Mouse (Mus musculus) MEL (cell line): ENCODE data around the gene Trpv4. TPM values are rescaled to one million over a fixed set of nuclear protein-coding genes. Genes with fewer than 3 reads are reported as not detected.

Experiments
- DNase-seq: peaks from one replicate; pipeline ENCODE4 v3.0.0; 2011; ENCODE audit warnings: low read depth, low spot score
- H3K27ac ChIP-seq: 2 replicates; pipeline ENCODE4 v1.5.1; 2012; ENCODE audit warnings: low read depth, mild to moderate bottlenecking, control low read depth, low read length, moderate library complexity; ENCODE audit not compliant: control insufficient read depth
- H3K27me3 ChIP-seq, 2 experiments: fragments of 150-350 bp in 1 of 2; sonication (generic) in 1 of 2; 2 replicates each; pipeline ENCODE4 v1.6.1; 2012; ENCODE audit warnings: low read length in 2 of 2, mild to moderate bottlenecking in 2 of 2, improper control_type of control experiment in 1 of 2, moderate library complexity in 1 of 2; ENCODE audit not compliant: insufficient read depth in 2 of 2, control insufficient read depth in 1 of 2
- H3K36me3 ChIP-seq, 2 experiments: 2 replicates each; pipeline ENCODE4 v1.6.1; 2012 to 2014; ENCODE audit warnings: low read length in 2 of 2, improper control_type of control experiment in 1 of 2, inconsistent platforms in 1 of 2, mild to moderate bottlenecking in 1 of 2; ENCODE audit not compliant: insufficient read depth in 2 of 2, control insufficient read depth in 1 of 2
- H3K4me1 ChIP-seq, 2 experiments: fragments of 150-350 bp in 1 of 2; sonication (generic) in 1 of 2; 2 replicates each; pipeline ENCODE4 v1.6.1; 2012; ENCODE audit warnings: low read length in 2 of 2, improper control_type of control experiment in 1 of 2, mild to moderate bottlenecking in 1 of 2; ENCODE audit not compliant: insufficient read depth in 2 of 2, control insufficient read depth in 1 of 2
- H3K4me3 ChIP-seq, 2 experiments: fragments of 150-350 bp in 1 of 2; sonication (generic) in 1 of 2; 2 replicates each; pipeline ENCODE4 v1.5.1; 2012; ENCODE audit warnings: low read depth in 2 of 2, low read length in 2 of 2, mild to moderate bottlenecking in 2 of 2, moderate library complexity in 2 of 2, control low read depth in 1 of 2, improper control_type of control experiment in 1 of 2; ENCODE audit not compliant: control insufficient read depth in 1 of 2, insufficient read depth in 1 of 2
- H3K79me2 ChIP-seq: 2 replicates; pipeline ENCODE4 v1.6.1; 2012; ENCODE audit warnings: mild to moderate bottlenecking, low read length, moderate library complexity; ENCODE audit not compliant: control insufficient read depth, poor library complexity, insufficient read depth
- H3K9ac ChIP-seq: 2 replicates; pipeline ENCODE4 v1.6.1; 2012; ENCODE audit warnings: low read depth, mild to moderate bottlenecking, control low read depth, low read length, moderate library complexity; ENCODE audit not compliant: control insufficient read depth, poor library complexity, severe bottlenecking
- H3K9me3 ChIP-seq: fragments of 150-350 bp; sonication (generic); replicated peaks from 2 replicates; pipeline ENCODE4 v1.6.1; 2012; ENCODE audit warnings: mild to moderate bottlenecking, low read length, improper control_type of control experiment, moderate library complexity; ENCODE audit not compliant: insufficient read depth
- BHLHE40 ChIP-seq: IDR thresholded peaks from 2 replicates; pipeline ENCODE4 v1.6.1; 2012; ENCODE audit warnings: low read depth, mild to moderate bottlenecking, inconsistent platforms, low read length, improper control_type of control experiment, borderline replicate concordance
- CHD1 ChIP-seq: IDR thresholded peaks from 2 replicates; pipeline ENCODE4 v1.6.1; 2012; ENCODE audit warnings: low read depth, mild to moderate bottlenecking, inconsistent platforms, low read length, improper control_type of control experiment
- CHD2 ChIP-seq: IDR thresholded peaks from 2 replicates; pipeline ENCODE4 v1.6.1; 2011; ENCODE audit warnings: low read length, improper control_type of control experiment
- E2F4 ChIP-seq: IDR thresholded peaks from 2 replicates; pipeline ENCODE4 v1.6.1; 2011; ENCODE audit warnings: low read depth, low read length, improper control_type of control experiment, borderline replicate concordance
- ELF1 ChIP-seq: IDR thresholded peaks from 2 replicates; pipeline ENCODE4 v1.6.1; 2014; ENCODE audit warnings: low read depth, mild to moderate bottlenecking, inconsistent platforms, low read length, improper control_type of control experiment, moderate library complexity
- EP300 ChIP-seq, 2 experiments: IDR thresholded peaks; 2 replicates each; pipeline ENCODE4 v1.6.1; 2011; ENCODE audit warnings: improper control_type of control experiment in 2 of 2, low read length in 2 of 2, low read depth in 1 of 2, mild to moderate bottlenecking in 1 of 2
- ETS1 ChIP-seq: IDR thresholded peaks from 2 replicates; pipeline ENCODE4 v1.6.1; 2012; ENCODE audit warnings: low read depth, mild to moderate bottlenecking, inconsistent platforms, low read length, improper control_type of control experiment, moderate library complexity
- GABPA ChIP-seq: IDR thresholded peaks from 2 replicates; pipeline ENCODE4 v1.6.1; 2012; ENCODE audit warnings: low read depth, mild to moderate bottlenecking, inconsistent platforms, low read length, improper control_type of control experiment, moderate library complexity
- GATA1 ChIP-seq: IDR thresholded peaks from 2 replicates; pipeline ENCODE4 v1.6.1; 2011; ENCODE audit warnings: low read depth, low read length, improper control_type of control experiment
- HCFC1 ChIP-seq: IDR thresholded peaks from 2 replicates; pipeline ENCODE4 v1.6.1; 2012; ENCODE audit warnings: low read depth, mild to moderate bottlenecking, inconsistent platforms, low read length, improper control_type of control experiment, moderate library complexity
- JUND ChIP-seq: IDR thresholded peaks from 2 replicates; pipeline ENCODE4 v1.6.1; 2011; ENCODE audit warnings: low read depth, mild to moderate bottlenecking, improper control_type of control experiment, low read length
- KAT2A ChIP-seq: conservative IDR thresholded peaks from 2 replicates; pipeline ENCODE4 v1.6.1; 2012; ENCODE audit warnings: low read depth, low read length, improper control_type of control experiment, inconsistent platforms
- MAFK ChIP-seq: IDR thresholded peaks from 2 replicates; pipeline ENCODE4 v1.6.1; 2011; ENCODE audit warnings: low read depth, mild to moderate bottlenecking, low read length, improper control_type of control experiment, borderline replicate concordance
- MAZ ChIP-seq: IDR thresholded peaks from 2 replicates; pipeline ENCODE4 v1.6.1; 2012; ENCODE audit warnings: low read depth, mild to moderate bottlenecking, inconsistent platforms, low read length, improper control_type of control experiment
- MEF2A ChIP-seq: IDR thresholded peaks from 2 replicates; pipeline ENCODE4 v1.6.1; 2014; ENCODE audit warnings: low read depth, mild to moderate bottlenecking, inconsistent platforms, low read length, improper control_type of control experiment; ENCODE audit not compliant: poor library complexity, insufficient replicate concordance, severe bottlenecking; ENCODE audit errors: extremely low read depth
- MYC ChIP-seq: IDR thresholded peaks from 2 replicates; pipeline ENCODE4 v1.6.1; 2011; ENCODE audit warnings: low read depth, mild to moderate bottlenecking, low read length, improper control_type of control experiment, moderate library complexity
- RAD21 ChIP-seq: IDR thresholded peaks from 2 replicates; pipeline ENCODE4 v1.6.1; 2011; ENCODE audit warnings: mild to moderate bottlenecking, low read depth, low read length, improper control_type of control experiment
- RCOR1 ChIP-seq: IDR thresholded peaks from 2 replicates; pipeline ENCODE4 v1.6.1; 2012; ENCODE audit warnings: low read depth, mild to moderate bottlenecking, inconsistent platforms, low read length, improper control_type of control experiment
- SMC3 ChIP-seq: IDR thresholded peaks from 2 replicates; pipeline ENCODE4 v1.6.1; 2011; ENCODE audit warnings: low read depth, low read length, improper control_type of control experiment
- TBP ChIP-seq: IDR thresholded peaks from 2 replicates; pipeline ENCODE4 v1.8.0; 2011; ENCODE audit warnings: low read depth, low read length, improper control_type of control experiment
- TCF12 ChIP-seq: IDR thresholded peaks from 2 replicates; pipeline ENCODE4 v1.6.1; 2014; ENCODE audit warnings: low read depth, mild to moderate bottlenecking, inconsistent platforms, low read length, improper control_type of control experiment, moderate library complexity
- UBTF ChIP-seq: IDR thresholded peaks from 2 replicates; pipeline ENCODE4 v1.6.1; 2012; ENCODE audit warnings: low read depth, mild to moderate bottlenecking, inconsistent platforms, low read length, improper control_type of control experiment, moderate library complexity, borderline replicate concordance; ENCODE audit not compliant: insufficient read depth
- USF1 ChIP-seq: IDR thresholded peaks from 2 replicates; pipeline ENCODE4 v1.6.1; 2014; ENCODE audit warnings: low read depth, mild to moderate bottlenecking, inconsistent platforms, low read length, improper control_type of control experiment, moderate library complexity
- USF2 ChIP-seq, 2 experiments: IDR thresholded peaks; 2 replicates each; pipeline ENCODE4 v1.6.1; 2011 to 2012; ENCODE audit warnings: improper control_type of control experiment in 2 of 2, low read length in 2 of 2, borderline replicate concordance in 1 of 2, inconsistent platforms in 1 of 2, low read depth in 1 of 2, mild to moderate bottlenecking in 1 of 2; ENCODE audit not compliant: insufficient read depth in 1 of 2
- ZMIZ1 ChIP-seq: IDR thresholded peaks from 2 replicates; pipeline ENCODE4 v1.6.1; 2012; ENCODE audit warnings: low read depth, mild to moderate bottlenecking, inconsistent platforms, low read length, improper control_type of control experiment, moderate library complexity
- ZNF384 ChIP-seq: IDR thresholded peaks from 2 replicates; pipeline ENCODE4 v1.6.1; 2012; ENCODE audit warnings: low read depth, mild to moderate bottlenecking, inconsistent platforms, low read length, improper control_type of control experiment
- polyA plus RNA-seq, 2 experiments: library from polyadenylated mRNA; stranded (reverse) in 1 of 2; unstranded in 1 of 2; fragments of >175 nt in 1 of 2; fragments of >200 nt in 1 of 2; gene quantifications; 2 replicates each; pipeline versions ENCODE4 v1.2.1 to v1.2.4; 2012; ENCODE audit warnings: low replicate concordance in 2 of 2, low read depth in 1 of 2; ENCODE audit not compliant: insufficient read length in 2 of 2, insufficient read depth in 1 of 2, missing spikeins in 1 of 2
- total RNA-seq: library from RNA; depleted of rRNA; stranded (reverse); fragments of 300-350 nt; gene quantifications from 2 replicates; pipeline ENCODE4 v1.2.3, GENCODE M21; 2012

Trpv4 gene
- total and polyA plus RNA-seq, 3 experiments, result 0.29 TPM; not detected in 2

GRCm38 (mm10) chr5:114638769-114639644 is 19.2 kb downstream of the Trpv4 start (continued):
- TF ChIP-seq CHD2, result no peak
- no peak for TF ChIP-seq TCF12
- TF ChIP-seq HCFC1, result no peak
- TF ChIP-seq UBTF, result no peak
- TF ChIP-seq GABPA, result no peak
- TF ChIP-seq ZMIZ1, result no peak
- TF ChIP-seq MYC, result no peak
- TF ChIP-seq ZNF384, result no peak
- TF ChIP-seq RAD21, result peak; percentile 92
- TF ChIP-seq KAT2A, result no peak
- no peak for TF ChIP-seq CHD1
- no peak for TF ChIP-seq EP300 (IDR thresholded peaks at IDR 0.05; ENCODE audit: low read depth in 1 of 2, low read length in 2 of 2)
- TF ChIP-seq SMC3, result peak; percentile 94
- TF ChIP-seq TBP, result no peak
- TF ChIP-seq BHLHE40, result no peak
- no peak for TF ChIP-seq RCOR1
- no peak for TF ChIP-seq JUND
- no peak for TF ChIP-seq USF2 (IDR thresholded peaks at IDR 0.05; ENCODE audit: borderline replicate concordance in 1 of 2, insufficient read depth in 1 of 2, low read depth in 1 of 2, low read length in 2 of 2)
- TF ChIP-seq MEF2A, result no peak
- no peak for TF ChIP-seq MAFK

- H3K27me3 ChIP-seq, result no peaks in the 10 kb centered on the region
- no peaks in the 10 kb centered on the region; a peak in 1 of 4 replicates for H3K4me1 ChIP-seq
- no peak overlapping the region for H3K9ac ChIP-seq
- DNase-seq, result no peak
- no peaks in the 10 kb centered on the region for H3K79me2 ChIP-seq
- H3K36me3 ChIP-seq, result no peaks in the 10 kb centered on the region
- no peaks in the 10 kb centered on the region for H3K9me3 ChIP-seq
- H3K27ac ChIP-seq, result no peak overlapping the region
- TF ChIP-seq MAZ (no peak), USF1 (no peak), ELF1 (no peak), MEF2A (no peak), GATA1 (no peak), E2F4 (no peak), TCF12 (no peak), ETS1 (no peak), CHD1 (no peak)
- TF ChIP-seq, all 39 proteins: peak for 0
- no peak overlapping the region for H3K4me3 ChIP-seq
These were observed 22.1 kb downstream of the Trpv4 start for GRCm38 (mm10) chr5:114636091-114636490.
